In the genomic region with DNA sequence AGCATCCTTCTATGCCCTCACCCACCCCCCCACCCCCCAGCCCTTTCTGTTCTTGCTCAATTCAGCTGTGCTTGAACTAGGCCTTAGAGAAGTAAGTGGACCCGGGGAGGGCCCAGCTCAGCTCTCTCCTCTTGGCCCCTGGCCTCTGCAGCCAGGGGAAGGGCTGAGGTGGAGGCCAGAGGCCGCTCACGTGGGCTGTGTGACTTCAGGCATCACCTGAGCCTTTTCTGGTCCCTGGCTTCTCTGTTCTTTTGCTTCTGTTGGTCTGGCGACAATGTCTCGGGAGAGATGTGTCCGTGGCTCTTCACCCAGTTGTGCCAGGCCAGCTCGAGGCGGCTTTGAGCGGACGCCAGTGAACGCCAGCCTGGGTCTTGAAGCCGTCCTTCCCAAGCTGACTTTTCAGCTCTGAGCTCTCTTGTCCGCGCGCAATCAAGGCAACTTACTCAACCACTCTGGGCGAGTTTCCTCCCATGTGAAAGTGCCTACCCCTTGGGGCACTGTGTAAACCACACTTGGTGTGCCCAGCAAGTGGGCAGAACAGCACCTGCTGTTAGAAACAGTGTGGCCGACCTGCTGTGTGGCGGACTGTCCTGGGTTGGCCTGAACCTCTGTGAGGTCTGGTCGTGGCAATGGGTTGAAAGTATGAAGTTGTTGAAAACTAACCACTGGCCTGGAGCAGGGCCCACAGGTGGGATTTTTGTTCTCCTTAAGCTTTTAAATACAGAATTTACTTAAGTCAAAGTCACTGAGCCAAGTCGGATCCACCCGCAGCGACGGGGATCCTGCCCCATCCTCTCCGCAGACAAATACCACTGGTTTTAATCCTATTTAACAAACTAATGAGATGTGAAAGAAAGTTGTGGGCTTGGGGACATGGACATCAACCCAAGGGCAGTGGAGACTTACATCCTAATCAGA, we compare ENCODE assay signal across 7 mouse cellular contexts.
A peak's percentile ranks its signal among the peaks of the same experiment; 100 is the strongest.
DNase-seq lines count a peak whose midpoint lies in the region; ATAC-seq and TF ChIP-seq lines count a peak whose summit lies in the region.

No protein-coding gene starts in this region.

- H3K27ac ChIP-seq in lung, embryonic 14.5 days (ENCODE audit: low read depth) = peak overlapping the region; percentile 98
- peak overlapping the region; percentile 37; the same call in 1 of the 2 replicates for H3K27ac ChIP-seq in forebrain, embryonic 11.5 days (ENCODE audit: low read depth, low read length)
- peak overlapping the region; percentile 90 for H3K27ac ChIP-seq in limb, embryonic 15.5 days
- peak overlapping the region; percentile 96; the same call in 1 of the 2 replicates for H3K27ac ChIP-seq in stomach, embryonic 14.5 days (ENCODE audit: low read length)

- peak overlapping the region; percentile 80 for H3K4me2 ChIP-seq in lung, embryonic 14.5 days
- peak overlapping the region; percentile 99; the same call in 1 of the 2 replicates for H3K4me2 ChIP-seq in forebrain, embryonic 11.5 days (ENCODE audit: low read depth, low read length, severe bottlenecking)
- no peak overlapping the region for H3K4me2 ChIP-seq in limb, embryonic 15.5 days
- H3K4me2 ChIP-seq in stomach, embryonic 14.5 days (replicated peaks; ENCODE audit: low read depth, low read length) = peak overlapping the region; percentile 93; the same call in 1 of the 2 replicates

- no peaks in the 10 kb centered on the region for H3K27me3 ChIP-seq in lung, embryonic 14.5 days (ENCODE audit: insufficient read depth, low read length)
- H3K27me3 ChIP-seq in forebrain, embryonic 11.5 days (ENCODE audit: control insufficient read depth, insufficient read depth, low read length) = no peaks in the 10 kb centered on the region
- no peaks in the 10 kb centered on the region for H3K27me3 ChIP-seq in limb, embryonic 15.5 days
- H3K27me3 ChIP-seq in stomach, embryonic 14.5 days (ENCODE audit: control insufficient read depth, insufficient read depth, low read length) = no peaks in the 10 kb centered on the region

- no peak overlapping the region for H3K4me3 ChIP-seq in lung, embryonic 14.5 days (ENCODE audit: low read depth, low read length)
- H3K4me3 ChIP-seq in forebrain, embryonic 11.5 days (ENCODE audit: low read depth, low read length) = peak overlapping the region; percentile 60; the same call in 1 of the 2 replicates
- no peak overlapping the region for H3K4me3 ChIP-seq in limb, embryonic 15.5 days
- H3K4me3 ChIP-seq in stomach, embryonic 14.5 days (ENCODE audit: low read depth, low read length) = no peak overlapping the region

- 75% methylated on average over 24 of the region's 24 CpGs for WGBS in lung, embryonic 14.5 days
- 66% methylated on average over 24 of the region's 24 CpGs for WGBS in forebrain, embryonic 11.5 days
- 81% methylated on average over 24 of the region's 24 CpGs for WGBS in limb, embryonic 15.5 days
- 82% methylated on average over 24 of the region's 24 CpGs for WGBS in stomach, embryonic 14.5 days

- peaks cover 40% of the 10 kb centered on the region for H3K4me1 ChIP-seq in lung, embryonic 14.5 days (ENCODE audit: insufficient read depth)
- H3K4me1 ChIP-seq in forebrain, embryonic 11.5 days (replicated peaks; ENCODE audit: control insufficient read depth, insufficient read depth, low read length) = peaks cover 10% of the 10 kb centered on the region
- peaks cover 56% of the 10 kb centered on the region for H3K4me1 ChIP-seq in limb, embryonic 15.5 days
- peaks cover 31% of the 10 kb centered on the region for H3K4me1 ChIP-seq in stomach, embryonic 14.5 days (ENCODE audit: control insufficient read depth, insufficient read depth, low read length)

- no peak for DNase-seq in lung, embryonic 14.5 days
- DNase-seq in lung, postnatal 25 days (ENCODE audit: low spot score) = no peak
- no peak for DNase-seq in forebrain, embryonic 11.5 days (ENCODE audit: low spot score)
- DNase-seq in left cerebral cortex, adult 11 months (ENCODE audit: low spot score) = no peak
- DNase-seq in spleen, postnatal 4 days (ENCODE audit: low spot score in 2 of 2) = no peak

- ATAC-seq in lung, embryonic 14.5 days (ENCODE audit: insufficient read depth) = no peak
- no peak for ATAC-seq in forebrain, embryonic 11.5 days (replicated peaks; ENCODE audit: low FRiP score)
- ATAC-seq in limb, embryonic 15.5 days (ENCODE audit: insufficient number of reproducible peaks, low FRiP score, low TSS enrichment, low read depth) = no peak
- ATAC-seq in stomach, embryonic 14.5 days (ENCODE audit: insufficient number of reproducible peaks, insufficient read depth, low FRiP score, low read depth) = no peak

- H3K9me3 ChIP-seq in lung, embryonic 14.5 days (ENCODE audit: low read depth, low read length) = no peaks in the 10 kb centered on the region
- H3K9me3 ChIP-seq in forebrain, embryonic 11.5 days (ENCODE audit: control insufficient read depth, low read length) = no peaks in the 10 kb centered on the region
- no peaks in the 10 kb centered on the region for H3K9me3 ChIP-seq in limb, embryonic 15.5 days
- H3K9me3 ChIP-seq in stomach, embryonic 14.5 days (ENCODE audit: control insufficient read depth, low read depth, low read length) = no peaks in the 10 kb centered on the region

- no peaks in the 10 kb centered on the region for H3K36me3 ChIP-seq in lung, embryonic 14.5 days (ENCODE audit: insufficient read depth)
- H3K36me3 ChIP-seq in forebrain, embryonic 11.5 days (ENCODE audit: control insufficient read depth, insufficient read depth, low read length) = no peaks in the 10 kb centered on the region; the same call in 1 of the 2 replicates
- H3K36me3 ChIP-seq in limb, embryonic 15.5 days = no peaks in the 10 kb centered on the region
- no peaks in the 10 kb centered on the region for H3K36me3 ChIP-seq in stomach, embryonic 14.5 days (ENCODE audit: control insufficient read depth, insufficient read depth, low read length)

- no peak for TF ChIP-seq CTCF in lung, embryonic 14.5 days (IDR thresholded peaks at IDR 0.05; ENCODE audit: low read depth)

- H3K9ac ChIP-seq in lung, embryonic 14.5 days = no peak overlapping the region
- peak overlapping the region; percentile 84 for H3K9ac ChIP-seq in forebrain, embryonic 11.5 days (ENCODE audit: low read length)
- H3K9ac ChIP-seq in limb, embryonic 15.5 days = no peak overlapping the region
- H3K9ac ChIP-seq in stomach, embryonic 14.5 days (replicated peaks; ENCODE audit: low read depth, low read length) = no peak overlapping the region

Comparison
In these comparisons a context has a peak if more than half of its experiments do, and no peak if none do; other contexts are left out.
1. H3K27ac ChIP-seq: peak in every context shown above with its lines; median percentile 98 in lung, embryonic 14.5 days; 96 in stomach, embryonic 14.5 days; 90 in limb, embryonic 15.5 days; 37 in forebrain, embryonic 11.5 days.